Mouse (Mus musculus) lung, postnatal 0 days (tissue): Measurements from ENCODE around the gene Znhit1.
"Not testable (repeated sequence)": the region's sequence is repeated elsewhere in the genome, so short reads cannot be mapped to it uniquely, and the experiment has no call there.

Experiments
- CTCF ChIP-seq: IDR thresholded peaks from 2 replicates; pipeline ENCODE4 v1.5.1; 2016; ENCODE audit warnings: antibody characterized with exemption, mild to moderate bottlenecking
- EP300 ChIP-seq: IDR thresholded peaks from 2 replicates; pipeline ENCODE4 v1.6.1; 2016; ENCODE audit warnings: antibody characterized with exemption, mild to moderate bottlenecking, control low read depth

DNA sequence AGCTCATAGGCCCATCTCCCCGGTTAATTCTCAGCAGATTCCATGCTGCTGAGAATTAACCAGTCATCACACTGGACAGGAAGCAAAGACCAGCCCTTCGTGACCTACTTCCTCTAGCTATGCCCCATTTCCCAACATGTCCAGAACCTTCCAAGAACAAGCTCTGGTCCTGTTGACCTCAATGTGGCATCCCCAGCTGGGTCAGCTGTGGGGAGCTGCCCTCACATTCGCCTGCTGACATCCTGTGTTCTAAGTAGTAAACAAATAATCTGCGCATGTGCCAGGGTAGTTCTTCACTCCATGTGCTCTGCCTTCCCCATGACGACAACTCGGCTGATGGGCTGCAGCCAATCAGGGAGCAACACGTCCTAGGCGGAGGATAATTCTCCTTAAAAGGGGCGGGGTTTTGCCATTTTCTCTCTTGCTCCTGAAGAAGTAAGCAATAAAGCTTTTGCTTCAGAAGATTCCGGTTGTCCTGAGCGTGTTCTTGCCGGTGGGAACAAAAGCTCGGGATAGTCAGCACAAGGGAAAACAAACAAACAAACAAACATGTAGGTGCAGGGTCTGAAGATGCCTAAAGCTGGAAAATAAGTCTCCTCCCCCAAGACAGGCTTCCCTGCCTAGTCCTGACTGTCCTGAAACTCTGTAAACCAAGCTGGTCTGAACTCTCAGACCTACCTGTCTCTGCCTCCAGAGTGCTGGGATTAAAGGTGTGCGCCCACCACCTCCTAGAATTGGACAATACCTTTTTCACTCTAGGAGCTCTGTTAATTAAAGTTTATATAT, 38.1 kb downstream of the Znhit1 start:
- TF ChIP-seq CTCF, EP300: not testable (repeated sequence)
